Mouse (Mus musculus): ENCODE measurements around the gene Cox4i1.
"Not testable (repeated sequence)": the region's sequence is repeated elsewhere in the genome, so short reads cannot be mapped to it uniquely, and the experiment has no call there.

The Cox4i1 gene

DNA sequence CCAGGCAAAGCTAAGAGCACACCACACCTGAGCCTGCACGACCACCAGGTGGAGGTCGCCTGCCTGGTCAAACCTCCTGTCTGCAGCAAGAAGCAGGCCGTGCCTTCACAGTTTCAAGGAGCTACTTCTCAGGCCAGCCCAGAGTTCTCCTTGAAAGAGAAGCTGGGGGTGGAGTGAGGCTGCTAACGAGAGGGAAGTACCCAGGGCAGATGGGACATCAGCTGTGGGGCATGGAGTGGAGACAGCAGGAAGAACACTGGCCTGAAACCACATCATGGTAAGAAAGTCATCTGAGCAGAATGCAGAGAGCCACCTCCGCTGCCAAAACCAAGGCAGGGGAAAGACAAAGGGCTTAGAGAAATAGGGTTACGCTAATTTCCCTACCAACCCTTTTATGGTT is 3.5 kb upstream of the Cox4i1 start:
- no peak for DNase-seq (ENCODE audit: low spot score)

DNA sequence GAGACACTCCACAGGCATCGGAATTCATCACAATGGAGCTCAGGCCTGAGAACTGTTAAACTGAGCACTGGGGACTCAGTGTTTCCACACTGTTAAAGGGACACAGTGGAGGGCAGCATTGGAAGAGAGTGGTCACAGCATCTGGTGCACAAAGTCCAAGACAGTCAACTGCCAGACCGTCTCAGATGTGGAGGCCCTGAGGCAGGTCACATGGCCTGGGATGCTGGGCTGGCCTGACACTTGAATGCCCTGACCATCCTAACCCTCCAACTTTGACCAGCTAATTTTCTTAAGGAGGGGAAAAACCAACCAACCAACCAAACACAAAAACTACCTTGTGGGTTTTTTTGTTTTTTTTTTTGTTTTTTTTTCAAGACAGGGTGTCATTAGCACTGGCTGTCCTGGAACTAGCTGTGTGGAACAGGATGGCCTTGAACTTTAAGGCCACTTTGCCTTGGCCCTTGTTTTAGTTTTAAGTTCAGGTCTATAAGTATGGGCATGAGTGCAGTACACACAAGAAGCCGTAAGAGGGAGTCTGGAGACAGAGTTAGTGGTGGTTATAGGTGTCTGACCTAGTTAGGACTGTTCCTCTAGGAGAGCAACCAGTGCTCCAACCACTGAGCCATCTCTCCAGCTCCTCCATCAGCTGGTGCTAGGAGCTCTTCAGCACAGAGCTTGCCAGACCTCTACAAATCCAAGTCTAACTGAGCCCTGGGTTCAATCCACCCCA is 2.1 kb upstream of the Cox4i1 start:
- no peak for DNase-seq (ENCODE audit: low spot score)

DNA sequence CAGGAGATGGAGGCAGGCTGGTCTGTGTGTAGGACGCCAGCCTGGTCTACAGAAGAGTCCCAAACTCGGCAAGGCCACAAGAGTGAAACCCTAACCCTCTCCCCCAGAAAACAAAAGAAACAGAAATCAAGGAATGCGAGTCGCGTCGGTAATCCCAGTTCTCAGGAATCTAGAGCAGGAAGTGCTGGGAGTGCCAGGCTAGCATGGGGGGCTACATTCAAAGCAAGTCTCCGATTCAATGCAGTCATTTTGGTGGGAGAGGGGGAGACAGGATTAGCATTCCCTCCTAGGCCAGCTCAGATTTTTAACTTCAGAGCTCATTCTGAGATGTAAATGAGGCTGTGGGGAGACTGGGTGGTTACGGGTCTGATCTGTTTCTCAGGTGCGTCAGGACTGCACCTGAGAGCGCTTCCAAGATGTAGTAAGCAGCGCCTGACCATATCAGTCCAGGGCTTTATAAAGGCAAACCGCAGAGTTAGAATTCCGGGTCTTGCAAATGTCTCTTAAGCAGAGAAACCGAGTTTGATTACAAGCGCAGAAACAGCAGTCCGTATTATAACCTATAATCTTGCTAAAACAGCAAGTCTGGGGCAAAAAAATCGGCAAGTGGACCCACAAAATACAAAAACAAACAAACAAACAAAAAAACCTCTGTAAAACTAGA is 1.1 kb upstream of the Cox4i1 start:
- DNase-seq (ENCODE audit: low spot score) = no peak

DNA sequence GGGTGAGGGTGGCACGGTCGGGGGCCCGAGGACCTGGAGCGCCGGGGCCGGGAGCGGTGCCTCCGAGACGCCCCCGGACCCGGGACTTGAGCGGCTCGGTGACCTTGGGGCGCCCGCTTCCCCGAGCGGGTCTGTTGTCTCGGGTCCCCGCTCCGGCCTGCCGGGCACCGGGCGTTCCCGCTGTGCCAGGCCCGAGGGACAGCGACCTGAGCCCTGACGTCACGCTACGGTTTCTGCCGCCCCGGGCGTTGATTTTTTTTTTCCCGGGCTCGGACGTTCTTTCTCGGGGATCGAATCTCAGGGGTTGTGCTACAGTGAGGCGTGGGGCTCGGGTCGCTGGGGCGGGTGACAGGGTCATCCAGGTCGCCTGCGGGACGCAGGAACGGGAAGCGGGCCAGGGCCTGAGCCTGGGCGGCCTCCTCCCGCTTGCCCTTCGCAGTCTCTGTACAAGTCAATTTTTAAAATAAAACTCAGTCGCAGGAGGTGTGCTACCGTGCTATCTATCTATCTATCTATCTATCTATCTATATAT is 418 bp downstream of the Cox4i1 start, which contains the start of gene Emc8:
Gene Emc8, minus strand, starts transcription at position 200 of the 532 bp plus-strand sequence.
- DNase-seq (ENCODE audit: low spot score) = no peak

DNA sequence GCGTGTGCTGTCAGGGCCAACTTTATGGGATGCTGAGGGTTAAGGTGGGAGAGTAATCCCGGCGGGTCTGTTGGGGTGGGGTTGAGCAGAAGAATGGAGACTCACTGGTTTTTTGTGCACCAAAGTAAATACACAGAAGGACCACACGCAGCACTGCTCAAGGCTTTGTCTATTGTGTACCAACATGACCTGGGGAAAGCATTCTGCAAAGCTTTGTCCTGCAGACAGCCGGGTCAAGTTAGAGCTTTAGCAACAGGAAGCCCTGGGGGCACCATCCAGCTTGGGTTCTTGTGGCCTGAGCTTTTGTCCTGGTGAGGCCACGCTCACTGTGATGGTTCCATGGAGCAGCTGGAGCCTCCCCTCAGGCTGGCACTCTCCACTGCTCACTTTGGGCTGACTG is 3.8 kb downstream of the Cox4i1 start:
- DNase-seq (ENCODE audit: low spot score) = no peak

DNA sequence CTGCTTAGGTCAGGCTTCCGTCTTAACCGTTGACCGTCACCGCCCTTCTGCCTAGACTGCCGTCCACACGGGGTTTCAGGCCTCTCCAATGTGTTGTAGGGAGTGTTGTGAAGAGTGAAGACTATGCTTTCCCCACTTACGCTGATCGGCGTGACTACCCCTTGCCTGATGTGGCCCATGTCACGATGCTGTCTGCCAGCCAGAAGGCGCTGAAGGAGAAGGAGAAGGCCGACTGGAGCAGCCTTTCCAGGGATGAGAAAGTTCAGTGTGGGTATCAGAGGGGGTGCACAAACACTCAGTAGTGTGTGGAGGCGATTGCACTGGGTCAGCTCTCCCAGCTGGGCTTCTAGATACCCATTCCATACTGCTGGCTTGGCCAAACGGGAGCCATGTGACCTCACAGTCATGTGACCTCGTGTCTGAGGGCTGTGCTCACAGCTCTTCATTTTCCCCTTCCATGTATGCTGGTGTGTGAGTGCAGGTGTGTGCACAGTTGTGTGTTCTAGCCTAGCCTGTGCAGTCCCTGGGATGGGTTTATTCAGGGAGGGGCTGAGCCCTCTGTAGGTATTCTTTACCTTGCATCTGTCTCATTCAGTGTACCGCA is 4.7 kb downstream of the Cox4i1 start:
- DNase-seq (ENCODE audit: low spot score) = no peak

DNA sequence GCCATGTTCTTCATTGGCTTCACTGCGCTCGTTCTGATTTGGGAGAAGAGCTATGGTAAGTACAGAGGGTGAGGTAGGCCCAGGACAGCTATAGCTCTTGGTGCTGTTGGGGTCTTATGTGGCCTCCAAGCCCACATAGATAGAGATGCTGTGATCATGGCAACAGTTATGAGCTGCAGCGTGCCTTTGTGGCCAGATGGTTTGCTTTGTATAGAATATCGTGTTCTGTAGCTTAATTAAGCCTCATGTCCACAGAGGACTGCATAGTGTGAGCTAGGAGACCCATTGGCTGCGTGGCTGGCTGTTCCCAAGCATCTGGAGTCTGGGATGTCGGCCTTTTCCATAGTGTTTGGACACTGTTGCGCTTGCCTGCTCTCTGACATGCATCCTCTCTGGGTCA is 5.3 kb downstream of the Cox4i1 start:
- DNase-seq (ENCODE audit: low spot score) = no peak

DNA sequence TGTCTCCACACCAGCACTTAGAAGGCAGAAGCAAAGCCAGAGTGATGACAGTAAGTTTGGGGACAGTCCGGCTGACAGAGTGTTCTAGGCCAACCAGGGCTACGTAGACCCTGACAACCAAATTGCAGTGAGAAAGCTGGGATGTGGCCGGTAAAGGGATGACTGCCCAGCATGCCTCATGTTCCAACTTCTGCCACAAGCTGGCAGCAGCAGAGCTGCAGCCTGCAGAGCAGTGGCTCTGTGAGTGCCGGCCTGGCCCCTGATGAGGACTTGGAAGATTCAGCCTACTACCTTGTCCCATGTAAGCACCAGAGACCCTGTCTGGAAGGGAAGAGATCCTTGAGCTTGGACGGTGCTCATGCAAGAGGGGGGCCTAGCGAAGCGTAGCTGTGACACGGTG is 7.7 kb downstream of the Cox4i1 start:
- DNase-seq (ENCODE audit: low spot score) = no peak

DNA sequence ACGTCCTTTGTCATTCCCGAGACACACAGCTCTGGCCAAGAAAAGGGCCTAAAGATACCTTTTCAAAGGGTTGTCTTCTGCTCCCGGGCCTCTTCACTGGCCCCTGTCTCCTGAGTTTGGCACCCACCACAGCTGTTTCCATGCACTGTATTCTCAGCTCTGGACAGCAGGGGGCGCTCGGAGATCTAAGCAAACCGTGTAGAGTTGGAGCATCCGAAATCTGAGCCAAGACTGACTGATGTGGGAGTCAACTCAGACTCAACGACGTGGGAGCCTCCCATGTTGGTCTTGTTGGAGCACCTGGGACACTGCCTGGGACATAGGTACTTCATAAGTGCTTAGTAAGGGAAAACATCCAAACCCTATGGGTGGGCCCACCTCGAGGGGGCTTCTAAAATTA is 10.4 kb downstream of the Cox4i1 start:
- peak; percentile 92 for DNase-seq (ENCODE audit: low spot score)

DNA sequence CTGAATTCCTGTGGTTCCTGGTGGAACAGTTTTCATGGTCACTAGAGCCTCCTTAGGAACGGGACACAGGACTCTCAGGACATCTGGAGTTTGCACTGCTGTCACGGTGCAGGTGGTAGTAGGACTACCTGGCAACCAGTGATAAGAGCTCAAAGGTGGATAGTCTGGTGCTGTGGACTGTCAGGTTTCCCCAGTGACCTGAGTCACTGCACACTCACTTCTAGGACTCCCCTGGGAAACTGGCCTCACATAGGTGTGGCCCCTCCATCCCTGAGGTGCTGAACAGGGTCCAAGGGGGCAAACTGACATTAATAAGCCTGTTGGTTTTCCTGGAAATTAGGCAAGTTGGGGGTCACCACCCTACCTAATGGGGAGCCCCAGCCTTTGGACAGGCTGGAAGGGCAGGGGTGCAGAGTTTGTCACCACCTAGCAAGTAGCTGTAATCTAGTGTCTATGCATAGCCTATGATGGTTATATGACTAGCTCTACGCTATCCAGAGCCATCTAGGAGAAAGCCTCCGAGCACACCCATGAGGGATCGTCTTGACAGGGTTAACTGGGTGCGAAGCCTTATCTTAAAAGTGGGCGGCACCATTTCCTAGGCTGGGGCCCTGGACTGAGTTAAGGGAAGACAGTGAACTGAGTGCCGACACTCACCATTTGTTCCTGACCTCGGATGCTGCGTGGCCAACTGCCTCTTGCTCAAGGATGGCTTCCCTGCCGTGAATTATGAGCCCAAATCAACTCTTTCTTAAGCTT is 11.8 kb downstream of the Cox4i1 start:
- DNase-seq (ENCODE audit: low spot score) = no peak

DNA sequence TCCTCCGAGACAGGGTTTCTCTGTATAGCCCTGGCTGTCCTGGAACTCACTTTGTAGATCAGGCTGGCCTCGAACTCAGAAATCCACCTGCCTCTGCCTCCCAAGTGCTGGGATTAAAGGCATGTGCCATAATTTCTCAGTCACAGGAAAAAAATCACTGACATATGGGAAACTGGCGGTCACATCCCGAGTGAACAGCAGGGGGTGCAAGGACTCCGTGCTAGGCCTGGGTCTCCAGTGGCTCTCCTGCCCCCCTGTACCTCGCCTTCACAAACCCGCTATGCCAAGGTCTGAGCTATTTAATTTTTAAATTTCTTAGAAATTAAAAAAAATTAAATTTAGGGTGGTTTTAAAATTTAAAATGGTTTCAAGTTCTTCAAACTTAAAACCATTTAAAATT is 12.4 kb downstream of the Cox4i1 start:
- DNase-seq (ENCODE audit: low spot score) = not testable (repeated sequence)

DNA sequence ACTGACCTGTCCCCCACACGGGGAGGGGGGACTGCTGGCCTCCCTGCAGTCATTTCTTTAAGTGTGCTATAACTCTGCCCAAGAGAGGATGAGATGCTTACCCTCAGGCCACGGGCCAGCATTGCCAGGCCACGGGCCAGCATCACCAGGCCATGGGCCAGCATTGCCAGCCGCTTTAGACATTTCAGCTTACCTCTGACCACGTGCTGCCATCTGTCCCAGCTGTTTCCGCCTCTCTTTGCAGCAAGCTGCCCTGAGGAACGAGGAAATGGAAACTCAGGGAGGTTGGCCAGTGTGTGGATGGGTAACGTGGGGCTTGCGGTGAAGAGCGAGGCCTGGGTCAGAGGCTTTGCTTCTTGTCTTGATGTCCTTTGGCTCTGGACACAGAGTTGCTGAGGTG is 13.1 kb downstream of the Cox4i1 start:
- DNase-seq (ENCODE audit: low spot score) = no peak

DNA sequence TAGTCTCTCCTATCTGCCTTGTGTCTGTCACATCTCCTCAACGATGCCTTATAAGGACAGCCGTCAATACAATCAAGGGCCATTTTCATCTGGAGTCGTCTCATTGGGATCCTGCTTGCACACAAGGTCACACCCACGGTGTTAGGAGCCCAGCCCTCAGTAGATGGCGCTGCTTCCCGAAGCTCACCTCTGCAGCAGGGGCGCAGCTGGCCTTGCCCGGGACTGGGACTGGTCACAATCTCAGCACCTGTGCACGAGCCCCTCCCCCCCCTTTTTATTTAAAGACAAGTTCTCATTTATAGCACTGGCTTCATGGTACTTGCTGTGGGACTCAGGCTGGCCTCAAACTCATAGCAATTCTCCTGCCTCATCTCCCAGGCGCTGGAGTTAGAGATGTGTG is 15.6 kb downstream of the Cox4i1 start:
- DNase-seq (ENCODE audit: low spot score) = peak; percentile 63

DNA sequence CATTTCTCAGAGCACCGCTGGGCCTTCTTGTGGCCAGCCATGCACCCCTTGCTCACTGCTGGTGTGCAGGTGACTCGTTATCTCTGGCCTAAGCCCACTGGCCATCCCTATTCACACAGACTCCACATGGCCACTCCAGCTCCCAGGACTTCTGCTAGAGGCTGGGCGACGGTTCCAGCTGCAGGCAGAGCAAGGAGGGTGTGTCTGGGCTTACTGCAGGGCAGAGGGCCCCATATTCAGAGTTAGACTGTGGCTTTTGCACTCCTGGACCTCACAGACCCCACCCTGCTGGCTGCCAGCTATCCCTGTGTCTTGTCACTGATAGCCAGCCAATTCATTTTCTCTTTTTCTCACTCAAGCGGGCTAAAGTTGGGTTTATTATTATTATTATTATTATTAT is 16.1 kb downstream of the Cox4i1 start:
- no peak for DNase-seq (ENCODE audit: low spot score)

DNA sequence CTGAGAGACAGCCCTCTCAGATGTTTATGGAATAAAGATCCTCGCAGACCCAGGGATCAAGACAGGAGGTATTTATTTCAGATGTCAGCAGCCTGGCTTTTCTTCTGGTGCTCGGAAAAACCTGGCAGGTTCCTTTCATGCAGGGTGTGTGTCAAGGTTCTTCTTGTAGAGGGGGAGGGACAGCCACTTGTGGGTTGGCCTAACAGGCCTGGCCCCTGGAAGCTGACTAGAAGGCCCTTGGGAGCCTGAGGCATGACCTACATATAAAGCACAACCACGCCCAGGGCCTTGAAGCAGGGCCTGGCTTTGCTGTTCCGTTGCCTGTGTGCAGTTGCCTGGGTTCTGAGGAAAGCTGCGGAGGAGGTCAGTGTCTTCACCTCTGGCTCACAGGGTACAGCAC is 17.1 kb downstream of the Cox4i1 start:
- no peak for DNase-seq (ENCODE audit: low spot score)

DNA sequence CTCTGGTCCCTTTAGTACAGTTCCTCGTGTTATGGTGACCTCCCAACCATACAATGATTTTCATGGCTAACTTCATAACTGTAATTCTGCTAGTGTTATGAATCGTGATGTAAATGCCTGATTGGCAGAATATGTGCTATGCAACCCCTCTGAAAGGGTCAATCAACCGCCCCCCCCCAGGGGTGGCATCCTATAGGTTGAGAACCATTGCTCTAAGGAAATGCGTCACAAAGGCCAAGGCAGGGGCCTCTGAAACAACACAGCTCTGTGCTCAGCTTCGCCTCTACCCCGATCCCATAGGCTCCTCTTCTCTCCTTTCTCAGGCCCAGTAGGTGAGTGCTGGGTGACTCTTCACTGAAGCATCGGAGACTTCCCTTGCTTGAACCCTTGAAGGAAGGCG is 17.6 kb downstream of the Cox4i1 start:
- DNase-seq (ENCODE audit: low spot score) = no peak

DNA sequence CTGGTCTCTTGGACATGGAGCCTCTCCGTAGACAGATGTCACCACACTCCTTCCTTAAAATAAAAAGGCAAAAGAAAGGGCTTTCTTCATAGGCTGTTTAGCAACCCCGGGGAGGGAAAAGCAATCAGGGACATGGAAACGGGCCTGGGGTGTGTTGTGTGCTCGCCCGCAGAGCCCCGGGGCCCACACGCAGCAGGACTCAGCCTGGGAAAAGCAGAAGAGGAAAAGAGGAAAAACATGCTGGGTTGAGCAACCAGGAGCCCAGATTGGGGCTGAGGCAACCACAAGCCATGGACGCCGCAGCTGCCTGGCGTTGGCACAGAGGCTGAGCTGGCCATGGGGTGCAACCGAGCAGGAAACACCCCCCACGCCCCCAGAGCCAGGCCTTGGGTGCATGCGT is 18.0 kb downstream of the Cox4i1 start:
- DNase-seq (ENCODE audit: low spot score) = no peak

DNA sequence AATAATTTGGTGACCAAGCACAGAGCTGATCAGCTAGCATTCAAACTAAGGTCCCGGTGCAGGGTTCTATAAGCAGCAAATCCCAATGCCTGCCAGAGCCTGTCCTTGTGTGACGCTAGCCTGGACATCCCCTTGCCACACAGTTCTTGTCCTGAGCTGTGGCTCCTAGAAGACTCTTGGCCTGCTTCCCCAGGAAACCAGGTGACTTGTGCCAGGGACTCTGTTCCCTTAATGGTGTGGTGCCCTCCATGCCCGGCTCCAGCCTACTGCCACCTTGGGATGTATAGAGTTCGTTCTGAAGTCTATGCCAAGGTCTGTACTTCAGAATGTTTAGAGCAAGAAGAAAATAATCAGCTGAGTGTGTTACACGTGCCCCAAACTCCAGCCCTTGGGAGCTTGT is 18.6 kb downstream of the Cox4i1 start:
- DNase-seq (ENCODE audit: low spot score) = no peak

DNA sequence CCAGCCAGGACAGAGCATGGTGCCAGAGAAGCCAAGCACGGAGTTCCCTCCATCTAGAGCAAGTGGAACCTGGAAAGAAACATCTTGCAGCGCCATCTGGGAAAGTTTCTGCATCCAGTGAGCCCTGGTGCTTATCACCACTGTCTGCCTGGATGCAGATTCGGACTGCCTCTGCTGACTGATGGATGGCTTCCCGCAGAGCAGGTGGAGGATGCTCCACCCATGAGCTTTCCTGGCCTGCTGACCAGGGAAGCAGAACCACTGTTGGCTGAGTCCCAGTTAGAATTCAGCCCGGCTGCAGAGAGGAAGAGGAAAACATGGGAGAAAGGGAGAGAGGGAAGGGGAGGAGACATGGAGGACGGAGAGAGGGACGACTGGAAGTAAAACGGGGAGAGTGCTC is 19.8 kb downstream of the Cox4i1 start:
- DNase-seq (ENCODE audit: low spot score) = no peak

DNA sequence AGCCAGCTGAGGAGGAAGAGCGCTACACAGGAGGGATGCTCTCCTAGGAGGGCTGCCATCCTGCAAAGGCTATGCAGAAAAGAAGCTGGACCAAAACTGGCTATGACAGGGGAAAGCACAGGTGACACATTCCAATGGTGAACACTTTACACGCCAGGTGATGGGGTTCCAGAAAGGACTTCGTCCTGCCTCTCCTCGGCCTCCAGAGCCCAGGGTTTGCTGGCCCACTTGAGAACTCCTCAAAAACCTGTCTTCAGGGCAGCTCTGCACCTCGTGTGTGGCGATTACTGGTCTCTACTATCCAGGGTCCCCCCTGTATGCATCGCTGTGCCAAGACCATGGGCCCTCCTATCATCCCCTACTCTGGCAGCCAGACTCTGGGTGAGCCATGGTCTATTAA is 20.5 kb downstream of the Cox4i1 start:
- DNase-seq (ENCODE audit: low spot score) = no peak

DNA sequence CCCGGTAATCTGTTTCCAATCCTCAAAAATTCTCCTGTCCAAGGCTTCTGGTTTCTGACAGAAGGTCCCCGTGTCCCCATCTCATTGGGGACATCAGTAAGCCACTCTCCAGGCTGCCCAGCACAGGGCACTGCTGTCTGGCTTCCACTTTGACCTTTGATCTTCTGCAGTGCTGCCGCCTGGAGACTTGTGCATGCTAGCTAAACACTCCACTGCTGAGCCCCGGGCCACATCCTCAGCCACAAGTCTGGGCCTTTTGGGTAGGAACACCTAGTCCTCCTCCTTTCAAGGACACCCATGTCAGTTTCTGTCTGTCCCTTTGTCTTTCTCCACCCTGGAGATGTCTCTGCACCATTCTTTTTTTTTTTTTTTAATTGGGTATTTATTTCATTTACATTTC is 24.9 kb downstream of the Cox4i1 start:
- no peak for DNase-seq (ENCODE audit: low spot score)

DNA sequence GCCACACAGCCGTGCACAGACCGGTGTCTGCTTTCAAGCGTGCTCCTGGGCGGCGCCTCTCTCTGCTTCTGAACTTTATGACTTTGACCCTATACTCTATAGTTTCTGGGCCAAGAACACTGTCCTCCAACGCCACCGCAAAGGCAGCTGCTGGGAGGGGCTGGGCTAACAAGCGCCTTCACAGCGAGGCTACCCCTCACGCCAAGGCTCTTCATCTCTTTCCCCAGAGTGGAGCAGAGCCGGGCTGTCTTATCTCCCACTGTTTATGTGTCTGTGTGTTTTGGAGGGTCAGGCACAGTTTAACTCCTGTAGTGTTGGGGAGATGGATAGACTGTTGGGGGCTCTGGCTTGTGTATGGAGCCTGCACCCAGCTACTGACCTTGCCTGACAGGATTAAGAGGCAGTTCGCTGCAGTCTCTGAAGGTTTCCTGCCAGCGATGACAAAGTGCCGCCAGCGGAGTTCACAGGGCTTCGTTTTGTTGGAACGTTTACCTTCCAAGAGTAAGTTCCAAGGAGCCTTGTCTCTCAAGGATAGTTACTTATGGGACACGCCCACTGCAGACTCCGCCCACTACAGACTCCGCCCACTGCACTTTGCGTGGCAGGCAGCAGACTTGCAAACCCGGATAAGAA is 26.0 kb downstream of the Cox4i1 start:
- no peak for DNase-seq (ENCODE audit: low spot score)

All from ovary, postnatal 14 days (tissue).